In the genomic region with DNA sequence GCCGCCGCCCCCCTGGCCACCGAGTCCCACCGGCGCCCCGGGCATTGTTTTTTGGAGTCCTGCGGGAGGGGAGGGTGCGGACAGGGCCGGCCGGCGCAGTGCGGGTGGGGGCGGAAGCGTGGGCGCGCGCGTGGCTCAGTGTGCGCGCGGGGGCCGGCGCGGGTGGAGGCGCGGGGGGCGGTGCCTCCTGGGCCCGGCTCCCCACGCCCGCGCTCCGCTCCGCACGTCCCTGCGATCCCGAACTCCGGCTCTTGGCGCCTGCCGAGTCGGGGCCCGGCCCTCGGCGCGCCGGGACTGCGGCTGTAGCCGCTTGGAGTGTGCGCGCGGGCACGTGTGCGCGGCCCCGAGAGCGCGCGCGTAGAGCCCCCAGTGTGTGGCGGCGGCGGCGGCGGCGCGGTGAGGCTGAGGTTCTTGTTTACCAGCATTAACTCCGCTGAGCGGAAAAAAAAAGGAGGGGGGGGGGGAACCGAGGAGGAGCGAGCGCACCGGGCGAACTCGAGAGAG, we compare ENCODE assay signal across 8 mouse cellular contexts. TPM values are rescaled to one million over a fixed set of nuclear protein-coding genes. Genes with fewer than 3 reads are reported as not detected.
DNase-seq lines count a peak whose midpoint lies in the region; ATAC-seq lines count a peak whose summit lies in the region.

No protein-coding gene starts in this region.

- WGBS in hindbrain, embryonic 14.5 days = 2% methylated on average over 41 of the region's 73 CpGs

- peaks cover 28% of the 10 kb centered on the region for H3K4me1 ChIP-seq in hindbrain, embryonic 14.5 days (replicated peaks; ENCODE audit: control insufficient read depth, insufficient read depth, low read length)

- 0 out of 2 replicates have a peak, but pooled peaks cover 3% of the 10 kb centered on the region for H3K27me3 ChIP-seq in hindbrain, embryonic 14.5 days (ENCODE audit: control insufficient read depth, insufficient read depth, low read length)

- H3K9ac ChIP-seq in hindbrain, embryonic 14.5 days = peak overlapping the region; percentile 92

- peak; percentile 85 for ATAC-seq in hindbrain, embryonic 14.5 days (ENCODE audit: low FRiP score)

- H3K9me3 ChIP-seq in hindbrain, embryonic 14.5 days (ENCODE audit: control insufficient read depth, low read length) = no peaks in the 10 kb centered on the region

- peak; percentile 81 for DNase-seq in T-cell, adult 2 months (ENCODE audit: low spot score)
- DNase-seq in cerebellum, postnatal 25 days = peak; percentile 99
- DNase-seq in frontal cortex, postnatal 25 days (ENCODE audit: low spot score in 2 of 2) = peak; percentile 88 to 90
- peak; percentile 99 for DNase-seq in hindbrain, embryonic 14.5 days (ENCODE audit: low spot score)
- DNase-seq in left cerebral cortex, adult 11 months (ENCODE audit: low spot score) = peak; percentile 91
- DNase-seq in lung, postnatal 36 days = peak; percentile 94
- peak; percentile 94 for DNase-seq in retina, postnatal 7 days (ENCODE audit: low read depth, low spot score)
- peak; percentile 91 to 98 for DNase-seq in urinary bladder, adult 18-20 months (ENCODE audit: low spot score in 2 of 2)

- H3K4me2 ChIP-seq in hindbrain, embryonic 14.5 days (replicated peaks) = peak overlapping the region; percentile 95

- peak overlapping the region; percentile 77 for H3K4me3 ChIP-seq in hindbrain, embryonic 14.5 days (replicated peaks; ENCODE audit: low read length)

- no peaks in the 10 kb centered on the region for H3K36me3 ChIP-seq in hindbrain, embryonic 14.5 days (replicated peaks; ENCODE audit: control insufficient read depth, insufficient read depth)

- H3K27ac ChIP-seq in hindbrain, embryonic 14.5 days = peak overlapping the region; percentile 99

RNA-seq across cellular contexts. Expression of gene Igf1r, which starts 1.0 kb away (rescaled TPM):
- polyA plus RNA-seq in hindbrain, embryonic 14.5 days (2014; fragmentation: Nextera tagmentation; extraction: Ambion mirVana) = 18.3 and 21.0 TPM in 2 replicates

Comparison
In these comparisons a context has a peak if more than half of its experiments do, and no peak if none do; other contexts are left out.
1. Peak in every context shown above with its lines: DNase-seq, ATAC-seq, H3K4me3 ChIP-seq and H3K27ac ChIP-seq.